Mouse (Mus musculus): ENCODE data around the gene Ubl4b. TPM values are rescaled to one million over a fixed set of nuclear protein-coding genes. Genes with fewer than 3 reads are reported as not detected.

The Ubl4b gene
- total RNA-seq, 2 experiments from 2014 or later = not detected

GRCm38 (mm10) chr3:107524547-107524946 is 30.3 kb downstream of the Ubl4b start:
- no peak for DNase-seq (ENCODE audit: low spot score in 2 of 2)

GRCm38 (mm10) chr3:107520931-107521330 is 33.9 kb downstream of the Ubl4b start:
- DNase-seq (ENCODE audit: low spot score in 2 of 2) = no peak

GRCm38 (mm10) chr3:107517631-107518108 is 37.2 kb downstream of the Ubl4b start, which contains the start of gene Slc6a17:
TSS of gene Slc6a17 (minus strand) at chr3:107518018.
- peak in 1 of 2 experiments; percentile 37 for DNase-seq (ENCODE audit: low spot score in 2 of 2)

GRCm38 (mm10) chr3:107516776-107517630 is 37.9 kb downstream of the Ubl4b start:
- DNase-seq (ENCODE audit: low spot score in 2 of 2) = no peak

- no peak for DNase-seq (ENCODE audit: low spot score in 2 of 2)
These were observed 38.9 kb downstream of the Ubl4b start for GRCm38 (mm10) chr3:107515989-107516388.

GRCm38 (mm10) chr3:107511416-107511815 is 43.5 kb downstream of the Ubl4b start:
- DNase-seq (ENCODE audit: low spot score in 2 of 2) = no peak

- no peak for DNase-seq (ENCODE audit: low spot score in 2 of 2)
These were observed 46.2 kb downstream of the Ubl4b start for GRCm38 (mm10) chr3:107508696-107509095.

GRCm38 (mm10) chr3:107507966-107508365 is 46.9 kb downstream of the Ubl4b start:
- DNase-seq (ENCODE audit: low spot score in 2 of 2) = no peak

- no peak for DNase-seq (ENCODE audit: low spot score in 2 of 2)
These were observed 48.3 kb downstream of the Ubl4b start for GRCm38 (mm10) chr3:107506531-107506930.

GRCm38 (mm10) chr3:107505464-107506367 is 49.2 kb downstream of the Ubl4b start:
- DNase-seq (ENCODE audit: low spot score in 2 of 2) = no peak

- no peak for DNase-seq (ENCODE audit: low spot score in 2 of 2)
These were observed 50.3 kb downstream of the Ubl4b start for GRCm38 (mm10) chr3:107504542-107504941.

- DNase-seq (ENCODE audit: low spot score in 2 of 2) = no peak
These were observed 51.2 kb downstream of the Ubl4b start for GRCm38 (mm10) chr3:107503716-107504115.

Other genes with a start within 250 kb of the Ubl4b start
- 10 to 100 TPM; 29.0 to 31.3 TPM for gene Rbm15, start 221.4 kb downstream of the Ubl4b start, total RNA-seq (2021)
- gene Kcnc4, start 95.5 kb downstream of the Ubl4b start, total RNA-seq (2021) = 10 to 100 TPM; 37.2 to 45.8 TPM
- 1 to 10 TPM; 1.2 to 1.4 TPM for gene Slc6a17, start 37.1 kb downstream of the Ubl4b start, total RNA-seq (2021)
- not detected for gene Alx3, start 40.0 kb upstream of the Ubl4b start, total RNA-seq (2021)
- gene Gm10961, start 76.2 kb upstream of the Ubl4b start, total RNA-seq (2021) = not detected
- gene Strip1, start 76.6 kb upstream of the Ubl4b start, total RNA-seq (2021) = 10 to 100 TPM; 26.6 to 31.5 TPM
- gene Ahcyl1, start 141.5 kb upstream of the Ubl4b start, total RNA-seq (2021) = 10 to 100 TPM; 68.5 to 83.4 TPM
- 10 to 100 TPM; 25.8 to 26.4 TPM for gene Csf1, start 205.4 kb upstream of the Ubl4b start, total RNA-seq (2021)